Mouse (Mus musculus) liver, embryonic 12.5 days (tissue): Measurements from ENCODE around the gene Arl16. TPM values are rescaled to one million over a fixed set of nuclear protein-coding genes. Genes with fewer than 3 reads are reported as not detected.

Experiments
- ATAC-seq: fragments of 200-750 bp; cut with Nextera tagmentation; 2 replicates; pipeline ENCODE4 v1.8.0; 2017; ENCODE audit warnings: moderate number of reproducible peaks, mild to moderate bottlenecking, moderate library complexity
- H3K27ac ChIP-seq: fragments of 300-500 bp; sonication (generic); 2 replicates; pipeline ENCODE4 v1.5.1; 2016; ENCODE audit warnings: mild to moderate bottlenecking
- H3K27me3 ChIP-seq: fragments of 300-500 bp; sonication (generic); replicated peaks from 2 replicates; pipeline ENCODE4 v1.6.1; 2016; ENCODE audit warnings: mild to moderate bottlenecking, moderate library complexity
- H3K36me3 ChIP-seq: fragments of 300-500 bp; sonication (generic); 2 replicates; pipeline ENCODE4 v1.6.1; 2016; ENCODE audit warnings: mild to moderate bottlenecking, moderate library complexity
- H3K4me1 ChIP-seq: fragments of 300-500 bp; sonication (generic); 2 replicates; pipeline ENCODE4 v1.6.1; 2016
- H3K4me2 ChIP-seq: fragments of 300-500 bp; sonication (generic); 2 replicates; pipeline ENCODE4 v1.6.1; 2016; ENCODE audit warnings: mild to moderate bottlenecking, moderate library complexity
- H3K4me3 ChIP-seq: fragments of 300-500 bp; sonication (generic); 2 replicates; pipeline ENCODE4 v1.5.1; 2016; ENCODE audit warnings: mild to moderate bottlenecking, moderate library complexity
- H3K9ac ChIP-seq: fragments of 300-500 bp; sonication (generic); 2 replicates; pipeline ENCODE4 v1.6.1; 2016; ENCODE audit warnings: mild to moderate bottlenecking, moderate library complexity
- H3K9me3 ChIP-seq: fragments of 300-500 bp; sonication (generic); replicated peaks from 2 replicates; pipeline ENCODE4 v1.6.1; 2016; ENCODE audit warnings: mild to moderate bottlenecking, moderate library complexity
- WGBS: fragments of 180-500 bp; shearing (Covaris S2); methylation state at CpG from one replicate; pipeline ENCODE4 v1.1.7; 2016; ENCODE audit not compliant: insufficient replicate concordance; 5-methylcytosine and 5-hydroxymethylcytosine counted together
- polyA plus RNA-seq: library from polyadenylated mRNA; unstranded; fragments of >200 nt; fragmentation: Nextera tagmentation; extraction: Ambion mirVana; gene quantifications from 2 replicates; pipeline ENCODE4 v1.2.1, GENCODE M21; 2016

Gene Arl16
- polyA plus RNA-seq, 1 experiment from 2014 or later = 22.3 TPM

DNA sequence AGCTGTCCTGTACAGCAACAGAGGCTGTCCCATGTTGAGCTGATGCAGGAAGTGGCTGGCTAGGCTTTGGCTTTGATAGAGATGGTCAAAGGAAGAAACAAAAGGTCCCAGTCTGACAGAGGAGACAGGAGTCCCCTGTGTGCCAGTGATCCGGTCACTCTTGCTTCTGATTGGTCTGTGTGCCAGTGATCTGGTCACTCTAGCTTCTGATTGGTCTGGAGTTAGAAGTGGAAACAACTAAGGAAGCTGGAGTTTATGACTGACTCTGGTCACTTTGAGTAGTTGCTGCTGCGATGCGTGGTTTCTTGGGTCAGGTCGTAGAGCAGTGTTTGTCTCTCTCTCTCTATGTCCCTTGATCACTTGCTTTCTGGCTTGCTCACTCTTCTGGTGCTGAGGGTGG is 34.3 kb upstream of the Arl16 start:
- WGBS = 64% methylated on average over 4 of the region's 4 CpGs

DNA sequence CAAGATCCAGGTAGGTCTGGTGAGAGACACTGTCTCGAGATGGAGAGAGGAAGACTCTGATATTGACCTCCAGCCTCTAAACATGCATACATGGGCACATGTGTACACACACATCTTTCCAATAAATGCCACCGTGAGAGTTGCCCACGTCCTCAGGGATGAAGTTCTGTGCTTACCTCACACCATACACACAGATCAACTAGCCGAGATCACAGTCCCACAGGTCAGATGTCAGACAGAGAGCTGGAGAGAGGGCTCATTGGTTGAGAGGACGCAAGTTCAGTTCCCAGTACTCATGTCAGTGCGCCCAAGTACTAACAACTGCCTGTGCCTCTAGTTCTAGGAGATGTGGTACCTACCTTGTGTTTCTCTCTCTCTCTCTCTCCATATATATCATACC is 33.6 kb upstream of the Arl16 start:
- H3K36me3 ChIP-seq = peaks cover 33% of the 10 kb centered on the region
- H3K4me2 ChIP-seq = no peak overlapping the region
- no peak overlapping the region for H3K9ac ChIP-seq
- no peaks in the 10 kb centered on the region for H3K9me3 ChIP-seq
- WGBS = 50% methylated on average over 6 of the region's 6 CpGs
- no peak overlapping the region for H3K27ac ChIP-seq
- no peak for ATAC-seq
- H3K27me3 ChIP-seq = no peaks in the 10 kb centered on the region
- H3K4me3 ChIP-seq = no peak overlapping the region
- H3K4me1 ChIP-seq = peaks cover 7% of the 10 kb centered on the region; the same call in 1 of the 2 replicates

More for the DNA sequence above, 34.3 kb upstream of the Arl16 start:
- Histone ChIP-seq H3K36me3 (peaks cover 26% of the 10 kb centered on the region), H3K9me3 (no peaks in the 10 kb centered on the region), H3K4me3 (no peak overlapping the region), H3K4me2 (no peak overlapping the region), H3K4me1 (peaks cover 11% of the 10 kb centered on the region; the same call in 1 of the 2 replicates), H3K9ac (no peak overlapping the region), H3K27ac (no peak overlapping the region), H3K27me3 (no peaks in the 10 kb centered on the region)
- ATAC-seq = no peak

DNA sequence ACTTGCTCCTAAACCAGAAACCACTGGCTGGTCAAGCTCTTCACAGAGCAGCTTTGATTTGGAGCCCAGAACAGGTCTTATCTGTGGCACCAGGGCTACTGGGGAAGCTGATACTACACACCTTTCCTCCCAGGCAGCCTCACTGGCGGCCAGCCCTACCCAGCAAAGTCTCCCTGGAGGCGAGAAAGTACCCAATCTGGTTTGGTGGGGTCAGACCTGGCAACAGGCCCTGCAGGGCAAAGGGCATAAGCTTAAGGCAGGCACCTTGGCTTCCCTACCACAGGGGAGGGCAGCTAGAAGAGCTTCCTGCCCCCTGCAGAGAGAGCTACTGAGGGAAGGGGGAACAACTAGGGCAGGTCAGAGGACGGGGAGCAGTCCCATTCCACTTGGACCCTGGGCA is 33.0 kb upstream of the Arl16 start:
- H3K27ac ChIP-seq = no peak overlapping the region
- H3K9ac ChIP-seq = no peak overlapping the region
- no peaks in the 10 kb centered on the region for H3K9me3 ChIP-seq
- H3K4me3 ChIP-seq = no peak overlapping the region
- peaks cover 39% of the 10 kb centered on the region for H3K36me3 ChIP-seq
- H3K27me3 ChIP-seq = no peaks in the 10 kb centered on the region
- peaks cover 7% of the 10 kb centered on the region; the same call in 1 of the 2 replicates for H3K4me1 ChIP-seq
- H3K4me2 ChIP-seq = no peak overlapping the region
- WGBS = 9% methylated on average over 3 of the region's 3 CpGs
- no peak for ATAC-seq

DNA sequence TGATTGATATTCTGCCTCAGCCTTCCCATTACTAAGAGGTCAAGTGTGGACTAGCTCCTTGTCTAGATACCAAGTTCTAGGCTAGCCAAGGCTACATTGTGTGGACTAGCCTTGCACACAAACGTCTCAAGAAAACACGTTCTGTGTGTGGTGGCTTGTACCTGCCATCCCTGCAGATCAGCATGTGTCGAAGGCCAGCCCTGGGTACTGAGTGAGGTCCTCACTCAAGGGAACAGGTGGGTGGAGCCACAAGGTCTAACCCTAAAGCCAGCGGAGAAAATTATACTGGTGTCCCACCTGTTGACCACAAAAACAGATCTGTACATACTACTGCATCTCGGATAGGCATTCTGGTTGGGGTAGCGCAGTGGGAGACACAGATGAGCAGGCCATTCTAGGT is 32.5 kb upstream of the Arl16 start:
- Histone ChIP-seq H3K4me3 (no peak overlapping the region), H3K4me1 (peaks cover 7% of the 10 kb centered on the region; the same call in 1 of the 2 replicates), H3K9me3 (no peaks in the 10 kb centered on the region), H3K4me2 (no peak overlapping the region), H3K9ac (no peak overlapping the region), H3K27me3 (no peaks in the 10 kb centered on the region), H3K36me3 (peaks cover 44% of the 10 kb centered on the region), H3K27ac (no peak overlapping the region)
- WGBS = 63% methylated on average over 6 of the region's 6 CpGs
- no peak for ATAC-seq

- 76% methylated on average over 5 of the region's 5 CpGs for WGBS
- Histone ChIP-seq H3K27me3 (no peaks in the 10 kb centered on the region), H3K4me1 (peaks cover 11% of the 10 kb centered on the region), H3K4me2 (no peak overlapping the region), H3K36me3 (peaks cover 54% of the 10 kb centered on the region), H3K9me3 (no peaks in the 10 kb centered on the region), H3K27ac (no peak overlapping the region), H3K9ac (no peak overlapping the region), H3K4me3 (no peak overlapping the region)
- ATAC-seq = no peak
Measured at GRCm38 (mm10) chr11:120498891-120499290, 31.5 kb upstream of the Arl16 start.

DNA sequence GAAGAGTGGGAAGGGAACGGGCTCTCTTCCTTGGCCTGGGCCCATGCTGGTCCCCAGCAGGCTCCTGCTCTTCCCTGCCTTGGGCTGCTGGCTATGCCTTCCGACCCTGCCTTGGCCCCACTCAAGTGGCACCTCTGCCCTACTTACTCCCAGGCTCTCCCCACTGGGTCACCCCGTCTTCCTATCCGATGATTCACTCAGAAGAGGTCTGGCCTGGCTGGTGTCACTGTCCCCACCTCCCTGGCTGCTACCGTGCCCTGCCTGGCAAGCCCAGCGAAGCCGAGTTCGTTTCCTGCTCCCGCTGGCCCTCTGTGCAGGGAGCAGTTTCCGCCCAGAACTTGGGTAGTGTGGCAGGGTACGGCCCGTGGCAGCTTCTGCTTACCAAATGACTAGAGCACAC is 30.8 kb upstream of the Arl16 start:
- peaks cover 56% of the 10 kb centered on the region for H3K36me3 ChIP-seq
- ATAC-seq = no peak
- no peaks in the 10 kb centered on the region for H3K27me3 ChIP-seq
- no peaks in the 10 kb centered on the region for H3K9me3 ChIP-seq
- H3K4me2 ChIP-seq = no peak overlapping the region
- WGBS = 89% methylated on average over 12 of the region's 12 CpGs
- peaks cover 18% of the 10 kb centered on the region for H3K4me1 ChIP-seq
- no peak overlapping the region for H3K9ac ChIP-seq
- H3K27ac ChIP-seq = no peak overlapping the region
- H3K4me3 ChIP-seq = no peak overlapping the region

- no peak overlapping the region for H3K9ac ChIP-seq
- 77% methylated on average over 3 of the region's 3 CpGs for WGBS
- no peak for ATAC-seq
- H3K36me3 ChIP-seq = peaks cover 56% of the 10 kb centered on the region
- no peak overlapping the region for H3K4me2 ChIP-seq
- H3K4me3 ChIP-seq = no peak overlapping the region
- H3K4me1 ChIP-seq = peaks cover 25% of the 10 kb centered on the region
- H3K27me3 ChIP-seq = no peaks in the 10 kb centered on the region
- H3K27ac ChIP-seq = no peak overlapping the region
- H3K9me3 ChIP-seq = no peaks in the 10 kb centered on the region
Measured at GRCm38 (mm10) chr11:120497436-120497835, 30.0 kb upstream of the Arl16 start.

DNA sequence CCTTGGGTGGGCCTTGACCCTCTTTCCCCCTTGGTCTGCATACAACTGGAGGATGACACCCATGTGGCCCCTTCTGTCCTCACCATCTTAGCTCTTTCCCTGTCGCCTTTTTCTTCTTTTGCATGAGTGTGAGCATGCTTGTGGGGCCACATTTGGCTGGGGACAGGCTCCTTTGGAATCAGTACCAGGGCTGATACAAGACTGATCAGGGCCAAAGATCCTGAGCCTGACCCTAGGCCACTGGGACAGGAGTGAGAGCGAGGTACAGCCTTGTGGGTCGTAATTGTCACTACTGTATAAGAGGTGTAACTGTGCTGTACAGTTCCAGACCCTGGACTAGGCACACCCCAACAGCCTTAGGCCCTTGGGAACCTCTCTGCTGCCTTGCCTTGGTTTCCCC is 26.5 kb upstream of the Arl16 start:
- Histone ChIP-seq H3K4me3 (no peak overlapping the region), H3K4me2 (peak overlapping the region; percentile 97; the same call in 1 of the 2 replicates), H3K9me3 (no peaks in the 10 kb centered on the region), H3K27me3 (no peaks in the 10 kb centered on the region), H3K36me3 (peaks cover 63% of the 10 kb centered on the region), H3K9ac (no peak overlapping the region), H3K27ac (no peak overlapping the region), H3K4me1 (peaks cover 49% of the 10 kb centered on the region)
- ATAC-seq = no peak
- WGBS = 74% methylated on average over 3 of the region's 3 CpGs

DNA sequence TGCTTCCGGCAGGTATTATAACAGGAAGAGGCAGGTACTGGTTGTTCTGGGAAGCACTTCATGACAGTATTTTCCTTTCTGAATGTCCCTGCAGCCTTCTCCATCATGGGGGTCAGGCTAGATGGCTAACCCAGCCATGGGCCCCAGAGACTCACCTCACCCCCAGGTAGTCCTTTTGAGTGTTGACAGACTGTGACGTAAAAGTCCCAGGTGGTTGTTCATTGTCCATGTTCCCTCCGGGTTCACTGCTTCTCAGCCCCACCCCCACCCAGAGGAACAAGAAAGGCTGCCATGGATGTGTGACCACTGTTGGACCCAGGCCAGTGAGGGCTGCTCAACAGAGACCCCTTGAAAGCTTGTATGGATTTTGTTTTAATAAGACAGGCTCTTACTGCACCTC is 25.9 kb upstream of the Arl16 start:
- Histone ChIP-seq H3K27me3 (no peaks in the 10 kb centered on the region), H3K27ac (0 out of 2 replicates have a peak overlapping the region, but pooled peaks have one; percentile 94), H3K4me3 (peak overlapping the region; percentile 83), H3K4me2 (peak overlapping the region; percentile 97), H3K4me1 (peaks cover 55% of the 10 kb centered on the region), H3K36me3 (peaks cover 63% of the 10 kb centered on the region), H3K9ac (peak overlapping the region; percentile 87; the same call in 1 of the 2 replicates), H3K9me3 (no peaks in the 10 kb centered on the region)
- no peak for ATAC-seq
- 77% methylated on average over 3 of the region's 3 CpGs for WGBS

- Histone ChIP-seq H3K27me3 (no peaks in the 10 kb centered on the region), H3K9me3 (no peaks in the 10 kb centered on the region), H3K4me1 (peaks cover 59% of the 10 kb centered on the region), H3K4me3 (peak overlapping the region; percentile 83), H3K36me3 (peaks cover 63% of the 10 kb centered on the region), H3K27ac (peak overlapping the region; percentile 94), H3K9ac (peak overlapping the region; percentile 87), H3K4me2 (peak overlapping the region; percentile 97)
- ATAC-seq = no peak
- 32% methylated on average over 3 of the region's 3 CpGs for WGBS
Measured at GRCm38 (mm10) chr11:120492878-120493203, 25.4 kb upstream of the Arl16 start.

- H3K4me1 ChIP-seq = peaks cover 65% of the 10 kb centered on the region
- peak overlapping the region; percentile 87 for H3K9ac ChIP-seq
- ATAC-seq = peak; percentile 65
- peak overlapping the region; percentile 94 for H3K27ac ChIP-seq
- H3K27me3 ChIP-seq = no peaks in the 10 kb centered on the region
- under 1% methylated on average over 48 of the region's 48 CpGs for WGBS
- H3K9me3 ChIP-seq = no peaks in the 10 kb centered on the region
- H3K36me3 ChIP-seq = peaks cover 63% of the 10 kb centered on the region
- H3K4me2 ChIP-seq = peak overlapping the region; percentile 97
- peak overlapping the region; percentile 83 for H3K4me3 ChIP-seq
Measured at GRCm38 (mm10) chr11:120492024-120492877, 24.8 kb upstream of the Arl16 start.

DNA sequence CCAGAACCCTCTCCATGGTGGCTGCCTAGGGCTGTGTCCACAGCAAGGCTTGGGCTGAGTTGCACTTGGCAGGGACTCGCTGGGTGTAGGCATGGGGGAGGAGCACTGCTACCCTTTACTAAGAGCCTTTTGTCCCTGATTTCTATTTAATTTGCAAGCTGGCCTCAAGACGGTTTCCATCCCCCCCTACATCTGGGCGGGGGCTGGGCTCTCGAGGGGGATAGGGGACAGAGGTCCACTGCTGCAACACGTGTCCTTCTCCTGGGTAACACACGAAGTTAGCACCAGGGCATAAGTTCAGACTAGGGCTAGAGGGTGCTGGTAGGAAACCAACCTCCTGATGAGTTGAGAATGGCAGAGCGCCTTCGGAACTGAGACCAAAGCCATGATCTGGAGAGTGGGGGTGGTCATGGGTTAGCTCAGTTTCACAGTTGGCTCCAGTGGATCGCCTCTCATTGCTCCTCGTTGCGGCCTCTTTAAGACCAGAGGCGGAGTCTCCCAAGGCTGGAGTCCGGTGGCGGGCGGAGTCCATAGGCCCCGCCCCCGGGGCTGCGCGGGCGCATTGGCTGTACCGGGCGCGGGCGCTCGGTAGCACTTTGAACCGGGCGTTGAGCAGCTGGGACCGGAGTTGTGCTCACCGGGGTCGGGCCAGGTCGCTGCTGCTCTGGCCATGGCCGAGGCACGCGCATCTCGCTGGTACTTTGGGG is 24.1 kb upstream of the Arl16 start, which contains the start of gene Slc25a10:
TSS of gene Slc25a10 (plus strand) at position 524 of the 707 bp plus-strand sequence.
- H3K27ac ChIP-seq = peak within 1 kb of the TSS; percentile 94
- peak; percentile 87 for ATAC-seq
- WGBS = under 1% methylated on average over 35 of the region's 35 CpGs
- peak within 1 kb of the TSS; percentile 97 for H3K4me2 ChIP-seq
- H3K9me3 ChIP-seq = no peaks in the 10 kb centered on the region
- peaks cover 63% of the 10 kb centered on the region for H3K36me3 ChIP-seq
- no peaks in the 10 kb centered on the region for H3K27me3 ChIP-seq
- peaks cover 73% of the 10 kb centered on the region for H3K4me1 ChIP-seq
- H3K4me3 ChIP-seq = peak within 1 kb of the TSS; percentile 83
- H3K9ac ChIP-seq = peak within 1 kb of the TSS; percentile 87
